Mouse (Mus musculus) cerebral cortex, adult 2 months (tissue): ENCODE data around the gene Nsun4.

Experiments used
- WGBS: fragments of 180-500 bp; shearing (Covaris S2); methylation state at CpG from one replicate; pipeline ENCODE4 v1.1.7; 2018; 5-methylcytosine and 5-hydroxymethylcytosine counted together

Gene Nsun4

GRCm38 (mm10) chr4:115984111-115984510 lies 69.6 kb downstream of the Nsun4 start:
- WGBS: 7% methylated on average over 13 of the region's 13 CpGs
